Mouse (Mus musculus) hindbrain, embryonic 11.5 days (tissue): ENCODE measurements at regions not wholly inside any gene's neighbourhood (a gene's known extent, or its start where the extent isn't known, plus 50 kb on each side); places are given as distances from the start of the nearest gene placed in this dataset.

ENCODE experiments used
- ATAC-seq: fragments of 200-750 bp; cut with Nextera tagmentation; 2 replicates; pipeline ENCODE4 v1.8.0; 2017; ENCODE audit warnings: mild to moderate bottlenecking, moderate TSS enrichment, moderate library complexity; ENCODE audit not compliant: low FRiP score
- DNase-seq: peaks from one replicate; pipeline ENCODE4 v3.0.0-alpha.2; 2015; ENCODE audit warnings: low spot score
- H3K27ac ChIP-seq: fragments of 300-500 bp; sonication (generic); 2 replicates; pipeline ENCODE4 v1.5.1; 2014; ENCODE audit warnings: mild to moderate bottlenecking, low read depth, low read length
- H3K27me3 ChIP-seq: fragments of 300-500 bp; sonication (generic); 2 replicates; pipeline ENCODE4 v1.6.1; 2014; ENCODE audit warnings: mild to moderate bottlenecking, low read length, moderate library complexity, mixed read lengths; ENCODE audit not compliant: control insufficient read depth, insufficient read depth
- H3K36me3 ChIP-seq: fragments of 300-500 bp; sonication (generic); 2 replicates; pipeline ENCODE4 v1.6.1; 2014; ENCODE audit warnings: mild to moderate bottlenecking, low read length, moderate library complexity, mixed read lengths; ENCODE audit not compliant: control insufficient read depth, insufficient read depth
- H3K4me1 ChIP-seq: fragments of 300-500 bp; sonication (generic); replicated peaks from 2 replicates; pipeline ENCODE4 v1.6.1; 2014; ENCODE audit warnings: low read length, mixed read lengths; ENCODE audit not compliant: control insufficient read depth, insufficient read depth
- H3K4me2 ChIP-seq: fragments of 300-500 bp; sonication (generic); replicated peaks from 2 replicates; pipeline ENCODE4 v1.6.1; 2014; ENCODE audit warnings: mild to moderate bottlenecking, low read depth, low read length
- H3K4me3 ChIP-seq: fragments of 300-500 bp; sonication (generic); 2 replicates; pipeline ENCODE4 v1.5.1; 2014; ENCODE audit warnings: low read depth, low read length
- H3K9ac ChIP-seq: fragments of 300-500 bp; sonication (generic); 2 replicates; pipeline ENCODE4 v1.6.1; 2014; ENCODE audit warnings: low read depth, low read length
- H3K9me3 ChIP-seq: fragments of 300-500 bp; sonication (generic); 2 replicates; pipeline ENCODE4 v1.6.1; 2016; ENCODE audit warnings: low read length; ENCODE audit not compliant: control insufficient read depth
- whole genome bisulfite sequencing: fragments of 180-500 bp; shearing (Covaris S2); extraction: QIAGEN DNeasy Blood & Tissue Kit; methylation state at CpG from one replicate; pipeline ENCODE4 v1.1.7; 2014; 5-methylcytosine and 5-hydroxymethylcytosine counted together

DNA sequence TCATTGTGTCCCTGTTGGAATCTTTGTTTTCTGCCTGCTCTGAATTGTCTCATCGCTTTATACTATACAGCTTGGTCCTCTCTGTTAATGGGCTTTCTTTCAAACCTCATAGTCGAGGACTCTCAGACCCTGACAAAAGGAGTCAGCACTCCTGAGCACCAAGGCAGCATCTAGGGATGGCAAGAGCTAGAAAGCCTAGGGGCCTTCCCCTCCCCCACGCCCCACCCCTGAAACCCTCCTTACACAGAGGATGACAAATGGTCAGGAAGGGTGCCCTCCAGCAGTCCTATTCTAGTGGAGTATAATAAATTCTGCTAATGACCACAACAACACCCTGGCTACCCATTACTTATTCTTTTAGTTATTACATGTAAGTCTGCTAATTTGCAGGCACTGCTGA, 74.4 kb downstream of the Tbx19 start:
- Histone ChIP-seq H3K9ac (no peak overlapping the region), H3K27me3 (no peaks in the 10 kb centered on the region), H3K4me3 (no peak overlapping the region), H3K4me2 (no peak overlapping the region), H3K36me3 (no peaks in the 10 kb centered on the region), H3K9me3 (no peaks in the 10 kb centered on the region), H3K4me1 (no peaks in the 10 kb centered on the region), H3K27ac (no peak overlapping the region)
- ATAC-seq, result peak; percentile 79
- 52% methylated on average over 3 of the region's 3 CpGs for WGBS
- DNase-seq, result peak; percentile 24

DNA sequence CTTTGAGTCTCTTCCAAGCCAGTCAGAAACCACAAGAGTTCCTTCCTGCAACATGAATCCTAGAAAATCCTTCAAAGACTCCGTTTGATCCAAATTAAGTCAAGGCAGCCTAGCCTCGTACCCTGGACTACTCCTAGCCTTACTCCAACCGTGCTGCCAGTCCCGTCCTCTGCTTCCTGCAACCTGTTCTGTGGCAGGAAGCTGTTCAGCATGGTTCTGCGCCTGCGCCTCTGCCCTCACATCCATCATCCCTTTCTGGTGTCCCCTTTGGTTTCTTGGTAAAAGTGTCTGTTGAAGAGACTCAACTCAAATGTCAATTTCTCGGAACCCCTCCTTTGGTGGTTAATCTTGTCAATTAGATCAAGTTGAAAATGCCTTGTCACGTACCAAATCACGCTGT, 75.8 kb downstream of the Tbx19 start:
- Histone ChIP-seq H3K27me3 (no peaks in the 10 kb centered on the region), H3K4me1 (no peaks in the 10 kb centered on the region), H3K36me3 (no peaks in the 10 kb centered on the region), H3K9ac (no peak overlapping the region), H3K9me3 (no peaks in the 10 kb centered on the region), H3K4me3 (no peak overlapping the region), H3K27ac (no peak overlapping the region), H3K4me2 (no peak overlapping the region)
- WGBS, result 90% methylated on average over 9 of the region's 9 CpGs
- ATAC-seq (no peak), DNase-seq (no peak)

DNA sequence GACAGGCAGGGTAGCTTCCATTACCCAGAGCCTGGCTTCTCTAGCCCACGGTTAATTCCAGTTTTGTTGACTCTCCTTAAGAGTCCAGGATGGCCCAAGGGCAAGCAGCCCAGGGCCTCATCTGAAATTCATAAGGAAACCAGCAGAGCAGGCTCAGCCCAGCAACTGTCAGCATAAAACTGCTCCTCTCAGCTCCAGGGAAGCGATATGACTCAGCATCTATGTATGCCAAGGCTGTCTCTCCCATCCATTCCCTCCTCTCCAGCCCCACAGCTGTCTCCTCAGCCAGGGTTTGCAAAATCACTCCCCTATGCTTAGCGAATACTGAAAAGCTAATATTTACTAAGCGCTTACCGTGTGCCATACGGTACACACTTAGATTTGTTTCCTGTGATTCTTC, 76.4 kb downstream of the Tbx19 start:
- 91% methylated on average over 6 of the region's 6 CpGs for WGBS
- ATAC-seq (peak; percentile 30; the same call in 1 of the 2 replicates), DNase-seq (peak; percentile 19)
- Histone ChIP-seq H3K36me3 (no peaks in the 10 kb centered on the region), H3K9me3 (no peaks in the 10 kb centered on the region), H3K4me2 (no peak overlapping the region), H3K27me3 (no peaks in the 10 kb centered on the region), H3K27ac (no peak overlapping the region), H3K4me1 (no peaks in the 10 kb centered on the region), H3K4me3 (no peak overlapping the region), H3K9ac (no peak overlapping the region)

DNA sequence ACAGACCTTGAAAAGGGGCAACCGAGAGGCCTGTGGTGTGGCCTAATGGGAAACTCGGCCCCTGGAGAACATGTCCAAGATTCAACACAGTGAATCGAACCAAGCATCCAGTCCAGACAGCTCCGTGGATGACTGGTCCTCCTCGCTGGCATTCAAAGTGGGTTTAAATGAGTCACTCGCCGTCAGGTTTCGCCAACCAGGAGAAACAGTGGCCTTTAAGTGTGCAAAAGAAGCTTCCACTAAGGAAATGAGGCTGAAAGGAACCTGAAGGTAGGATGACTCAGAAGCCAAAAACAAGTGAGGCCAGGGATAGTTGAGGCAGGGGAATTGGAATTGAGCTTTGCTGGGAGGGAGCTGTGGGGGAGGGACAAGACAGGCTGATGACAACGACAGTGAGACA, 80.2 kb downstream of the Tbx19 start:
- no peak overlapping the region for H3K9ac ChIP-seq
- 91% methylated on average over 9 of the region's 9 CpGs for WGBS
- no peak for DNase-seq
- no peak overlapping the region for H3K4me3 ChIP-seq
- no peaks in the 10 kb centered on the region for H3K36me3 ChIP-seq
- no peaks in the 10 kb centered on the region for H3K4me1 ChIP-seq
- H3K27ac ChIP-seq, result no peak overlapping the region
- H3K4me2 ChIP-seq, result no peak overlapping the region
- no peak for ATAC-seq
- no peaks in the 10 kb centered on the region for H3K27me3 ChIP-seq
- no peaks in the 10 kb centered on the region for H3K9me3 ChIP-seq

DNA sequence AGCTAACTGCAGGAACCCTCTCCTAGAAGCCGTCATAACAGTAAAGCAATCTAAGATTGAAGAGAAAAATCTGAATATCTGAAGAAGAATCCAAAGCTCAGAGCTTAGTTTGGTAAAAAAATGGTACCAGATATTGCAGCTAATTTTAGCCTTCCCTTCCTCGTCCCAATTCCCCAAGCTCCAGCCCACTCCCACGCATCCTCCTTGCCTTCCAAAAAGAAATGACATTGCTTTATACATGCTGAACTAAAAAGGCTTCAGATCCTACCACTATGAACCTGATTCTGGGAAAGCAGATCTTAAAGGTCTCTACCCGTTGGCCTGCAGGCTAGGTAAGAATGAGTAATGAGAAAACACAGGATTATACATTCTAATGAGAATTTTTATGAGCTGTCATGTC, 83.3 kb downstream of the Tbx19 start:
- WGBS, result 82% methylated on average over 4 of the region's 4 CpGs

DNA sequence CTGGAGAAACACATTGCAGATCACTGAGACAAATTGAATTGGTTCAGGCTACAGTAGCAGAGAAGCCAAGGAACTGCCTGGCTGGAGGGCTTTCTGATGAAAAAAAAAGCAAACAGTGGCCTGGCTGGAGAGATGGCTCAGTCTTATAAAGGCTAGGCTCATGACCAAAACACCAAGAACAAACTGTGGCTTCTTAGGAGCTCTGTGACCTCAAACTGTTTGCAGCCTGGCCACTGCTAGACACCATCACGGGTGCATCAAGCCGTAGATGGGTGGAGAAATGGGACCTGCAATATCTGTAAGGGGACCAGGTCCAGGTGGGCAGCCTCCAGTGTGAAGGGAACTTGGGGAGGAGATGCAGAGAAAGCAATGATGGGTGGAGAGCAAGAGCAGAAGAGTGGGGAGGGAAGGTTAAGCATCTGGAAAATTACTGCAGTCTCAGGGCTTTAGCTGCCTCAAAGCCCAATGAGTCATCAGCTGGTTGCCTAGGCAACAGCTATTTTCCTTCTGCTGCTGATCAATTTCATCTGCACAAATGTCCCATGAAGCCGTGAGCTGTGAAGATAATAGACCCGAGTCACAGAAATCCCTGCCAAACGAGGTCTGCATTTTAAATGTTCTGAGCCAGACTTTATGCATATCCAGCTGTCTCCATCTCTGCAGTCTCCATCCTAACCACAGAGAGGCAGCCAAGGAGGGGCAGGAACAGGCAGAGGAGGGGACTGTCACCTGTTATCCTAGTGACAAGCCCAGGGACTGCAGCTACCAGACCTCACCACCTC, 85.1 kb downstream of the Tbx19 start:
- H3K4me1 ChIP-seq, result no peaks in the 10 kb centered on the region
- no peaks in the 10 kb centered on the region for H3K36me3 ChIP-seq
- peak overlapping the region; percentile 34 for H3K27ac ChIP-seq
- 36% methylated on average over 5 of the region's 5 CpGs for WGBS
- H3K9ac ChIP-seq, result no peak overlapping the region
- H3K9me3 ChIP-seq, result no peaks in the 10 kb centered on the region
- H3K27me3 ChIP-seq, result no peaks in the 10 kb centered on the region
- DNase-seq (peak; percentile 71), ATAC-seq (peak; percentile 95)
- no peak overlapping the region for H3K4me3 ChIP-seq
- H3K4me2 ChIP-seq, result no peak overlapping the region

More for the DNA sequence above, 83.3 kb downstream of the Tbx19 start:
- Histone ChIP-seq H3K27me3 (no peaks in the 10 kb centered on the region), H3K9ac (no peak overlapping the region), H3K27ac (no peak overlapping the region), H3K9me3 (no peaks in the 10 kb centered on the region), H3K36me3 (no peaks in the 10 kb centered on the region), H3K4me3 (no peak overlapping the region), H3K4me2 (no peak overlapping the region), H3K4me1 (no peaks in the 10 kb centered on the region)
- DNase-seq, result no peak
- ATAC-seq, result no peak

DNA sequence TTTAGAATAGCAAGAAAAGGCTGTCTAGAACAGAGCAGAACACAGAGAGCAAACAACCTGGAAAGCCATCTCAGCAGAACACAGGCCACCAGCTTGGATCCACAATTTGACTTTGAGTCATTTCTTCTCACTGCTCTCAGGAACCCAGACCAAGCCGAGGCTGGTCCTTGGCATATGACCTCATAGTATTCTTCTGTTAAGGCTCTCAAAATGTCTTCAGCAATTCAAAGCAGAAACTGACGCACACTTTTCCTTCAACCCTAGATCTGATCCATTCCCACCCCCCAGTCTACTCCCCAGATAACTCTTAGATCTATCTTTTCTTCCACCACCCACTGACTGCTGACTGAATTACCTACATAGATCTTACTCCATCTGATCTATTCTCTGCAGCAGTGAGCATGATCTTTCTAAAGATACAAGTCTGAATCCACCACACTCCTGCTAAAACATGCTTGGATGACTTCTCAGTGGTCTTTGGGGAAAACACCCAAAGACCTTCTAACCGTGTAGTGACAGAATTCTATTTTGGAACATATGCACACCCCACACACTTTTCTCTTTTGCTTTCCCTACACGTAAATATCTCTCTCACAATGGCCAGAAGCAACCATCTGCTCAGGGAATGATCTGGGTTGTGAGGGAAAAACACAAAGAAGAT, 88.6 kb downstream of the Tbx19 start:
- Histone ChIP-seq H3K9me3 (no peaks in the 10 kb centered on the region), H3K27ac (no peak overlapping the region)
- 90% methylated on average over 4 of the region's 4 CpGs for WGBS

DNA sequence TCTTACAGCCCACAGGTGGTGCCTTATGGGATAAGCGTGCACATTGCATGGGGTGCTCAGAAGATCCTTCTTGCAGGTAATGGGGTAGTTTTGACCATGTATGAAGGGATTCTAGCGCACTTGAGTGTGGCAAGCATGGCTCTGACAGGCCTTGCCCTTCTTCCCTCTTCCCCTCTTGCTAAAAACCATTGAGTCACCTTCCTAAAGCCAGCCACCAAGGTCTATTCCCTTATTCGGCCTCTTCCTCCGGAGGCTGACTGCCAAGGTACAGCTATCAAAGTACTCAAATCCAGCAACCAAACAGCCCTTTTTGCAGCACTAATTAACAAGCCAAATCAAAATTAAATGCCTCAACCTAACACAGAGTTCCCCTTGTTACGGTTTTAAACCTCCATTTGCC, 95.6 kb downstream of the Tbx19 start:
- H3K9ac ChIP-seq, result no peak overlapping the region
- no peak for DNase-seq
- H3K36me3 ChIP-seq, result no peaks in the 10 kb centered on the region
- H3K4me3 ChIP-seq, result no peak overlapping the region
- no peak overlapping the region for H3K4me2 ChIP-seq
- no peaks in the 10 kb centered on the region for H3K27me3 ChIP-seq
- no peaks in the 10 kb centered on the region for H3K9me3 ChIP-seq
- 80% methylated on average over 5 of the region's 5 CpGs for WGBS
- no peak for ATAC-seq
- no peaks in the 10 kb centered on the region for H3K4me1 ChIP-seq
- H3K27ac ChIP-seq, result no peak overlapping the region

More for the DNA sequence above, 88.6 kb downstream of the Tbx19 start:
- Histone ChIP-seq H3K36me3 (no peaks in the 10 kb centered on the region), H3K4me2 (no peak overlapping the region), H3K4me1 (no peaks in the 10 kb centered on the region), H3K4me3 (no peak overlapping the region), H3K27me3 (no peaks in the 10 kb centered on the region), H3K9ac (no peak overlapping the region)
- ATAC-seq (no peak), DNase-seq (no peak)
